In genomic region chr4:41050726-41051675, GRCm38 (mm10) we compare ENCODE assay signal across 7 mouse cellular contexts. TPM values are rescaled to one million over a fixed set of nuclear protein-coding genes. Genes with fewer than 3 reads are reported as not detected.
DNase-seq lines count a peak whose midpoint lies in the region; ATAC-seq lines count a peak whose summit lies in the region.

No protein-coding gene starts in this region.

- peak overlapping the region; percentile 58 for H3K27ac ChIP-seq in embryonic facial prominence, embryonic 10.5 days (replicated peaks)
- H3K27ac ChIP-seq in limb, embryonic 11.5 days (replicated peaks; ENCODE audit: low read depth, low read length), result no peak overlapping the region
- H3K27ac ChIP-seq in midbrain, embryonic 14.5 days (replicated peaks; ENCODE audit: low read depth, low read length), result no peak overlapping the region

- peak overlapping the region; percentile 5; the same call in 1 of the 2 replicates for H3K9ac ChIP-seq in limb, embryonic 11.5 days (ENCODE audit: low read length)
- no peak overlapping the region for H3K9ac ChIP-seq in midbrain, embryonic 14.5 days (replicated peaks; ENCODE audit: low read length)

- H3K9me3 ChIP-seq in embryonic facial prominence, embryonic 10.5 days, result no peaks in the 10 kb centered on the region
- no peaks in the 10 kb centered on the region for H3K9me3 ChIP-seq in limb, embryonic 11.5 days (ENCODE audit: control insufficient read depth, low read length)
- no peaks in the 10 kb centered on the region for H3K9me3 ChIP-seq in midbrain, embryonic 14.5 days (ENCODE audit: control insufficient read depth, low read length)

- H3K36me3 ChIP-seq in embryonic facial prominence, embryonic 10.5 days (replicated peaks), result no peaks in the 10 kb centered on the region
- H3K36me3 ChIP-seq in limb, embryonic 11.5 days (ENCODE audit: control insufficient read depth, insufficient read depth, low read length), result no peaks in the 10 kb centered on the region
- no peaks in the 10 kb centered on the region for H3K36me3 ChIP-seq in midbrain, embryonic 14.5 days (ENCODE audit: control insufficient read depth, insufficient read depth, low read length)

- WGBS in embryonic facial prominence, embryonic 10.5 days, result 37% methylated on average over 16 of the region's 16 CpGs
- 39% methylated on average over 16 of the region's 16 CpGs for WGBS in limb, embryonic 11.5 days
- WGBS in midbrain, embryonic 14.5 days, result 35% methylated on average over 16 of the region's 16 CpGs

- DNase-seq in adrenal gland, postnatal 14 days, result peak; percentile 90
- DNase-seq in embryonic facial prominence, embryonic 10.5 days (ENCODE audit: low spot score), result peak; percentile 86
- peak; percentile 93 for DNase-seq in heart, adult 11 months
- DNase-seq in kidney, adult 18-20 months, result peak; percentile 84
- DNase-seq in limb, embryonic 11.5 days (ENCODE audit: low spot score), result peak; percentile 94
- peak; percentile 96 for DNase-seq in midbrain, embryonic 14.5 days
- DNase-seq in spleen, adult 12 weeks (ENCODE audit: low spot score), result peak; percentile 61

- peak overlapping the region; percentile 38 for H3K4me3 ChIP-seq in embryonic facial prominence, embryonic 10.5 days
- no peak overlapping the region for H3K4me3 ChIP-seq in limb, embryonic 11.5 days (ENCODE audit: low read depth, low read length)
- no peak overlapping the region for H3K4me3 ChIP-seq in midbrain, embryonic 14.5 days (replicated peaks; ENCODE audit: low read depth, low read length)

- H3K4me1 ChIP-seq in embryonic facial prominence, embryonic 10.5 days, result peaks cover 26% of the 10 kb centered on the region
- H3K4me1 ChIP-seq in limb, embryonic 11.5 days (ENCODE audit: control insufficient read depth, insufficient read depth, low read length), result peaks cover 5% of the 10 kb centered on the region
- no peaks in the 10 kb centered on the region for H3K4me1 ChIP-seq in midbrain, embryonic 14.5 days (ENCODE audit: control insufficient read depth, insufficient read depth, low read length)

- peak overlapping the region; percentile 24; the same call in 1 of the 2 replicates for H3K4me2 ChIP-seq in limb, embryonic 11.5 days (ENCODE audit: low read depth, severe bottlenecking)
- peak overlapping the region; percentile 36 for H3K4me2 ChIP-seq in midbrain, embryonic 14.5 days (ENCODE audit: low read length)

- ATAC-seq in limb, embryonic 11.5 days (ENCODE audit: insufficient number of reproducible peaks, low FRiP score, low TSS enrichment, low read depth), result peak; percentile 48; the same call in 1 of the 2 replicates
- ATAC-seq in midbrain, embryonic 14.5 days (ENCODE audit: low FRiP score, low TSS enrichment), result peak; percentile 62; the same call in 1 of the 2 replicates

- no peaks in the 10 kb centered on the region for H3K27me3 ChIP-seq in embryonic facial prominence, embryonic 10.5 days (replicated peaks; ENCODE audit: low read depth, poor library complexity, severe bottlenecking)
- no peaks in the 10 kb centered on the region for H3K27me3 ChIP-seq in limb, embryonic 11.5 days (ENCODE audit: control insufficient read depth, insufficient read depth, low read length)
- no peaks in the 10 kb centered on the region for H3K27me3 ChIP-seq in midbrain, embryonic 14.5 days (ENCODE audit: control insufficient read depth, insufficient read depth, low read length)

RNA-seq across cellular contexts. Expression of gene Aqp7, which starts 3.1 kb away (rescaled TPM):
- total RNA-seq in adrenal gland, postnatal 14 days (2021), result 62.7 and 67.7 TPM in 2 replicates
- 0.06 TPM in 1 of 2 replicates, not detected in the other for polyA plus RNA-seq in embryonic facial prominence, embryonic 10.5 days (2016; fragmentation: Nextera tagmentation; extraction: Ambion mirVana)
- not detected in 2 replicates for polyA plus RNA-seq in limb, embryonic 11.5 days (2014; fragmentation: Nextera tagmentation; extraction: Ambion mirVana)
- 0.16 TPM in 1 of 2 replicates, not detected in the other for polyA plus RNA-seq in midbrain, embryonic 14.5 days (2014; fragmentation: Nextera tagmentation; extraction: Ambion mirVana)

RNA-seq across cellular contexts. Expression of gene Aqp3, which starts 47.0 kb away (rescaled TPM):
- total RNA-seq in adrenal gland, postnatal 14 days (2021), result 2.7 TPM in 1 of 2 replicates, not detected in the other
- 2.9 and 4.5 TPM in 2 replicates for polyA plus RNA-seq in embryonic facial prominence, embryonic 10.5 days (2016; fragmentation: Nextera tagmentation; extraction: Ambion mirVana)
- 1.2 and 1.6 TPM in 2 replicates for polyA plus RNA-seq in limb, embryonic 11.5 days (2014; fragmentation: Nextera tagmentation; extraction: Ambion mirVana)
- 0.22 TPM in 1 of 2 replicates, not detected in the other for polyA plus RNA-seq in midbrain, embryonic 14.5 days (2014; fragmentation: Nextera tagmentation; extraction: Ambion mirVana)
